Mouse (Mus musculus) liver, adult 2 months (tissue): ENCODE measurements at regions not wholly inside any gene's neighbourhood (a gene's known extent, or its start where the extent isn't known, plus 50 kb on each side); places are given as distances from the start of the nearest gene placed in this dataset.

Experiments used
- CTCF ChIP-seq: fragments of 200-500 bp; IDR thresholded peaks from 2 replicates; pipeline ENCODE4 v1.5.1; 2011; ENCODE audit warnings: low read depth, low read length, control low read depth
- POLR2A ChIP-seq: fragments of 200-500 bp; IDR thresholded peaks from 2 replicates; pipeline ENCODE4 v1.6.1; 2011; ENCODE audit warnings: low read length, control low read depth; ENCODE audit not compliant: insufficient read depth; ENCODE audit errors: extremely low read depth

DNA sequence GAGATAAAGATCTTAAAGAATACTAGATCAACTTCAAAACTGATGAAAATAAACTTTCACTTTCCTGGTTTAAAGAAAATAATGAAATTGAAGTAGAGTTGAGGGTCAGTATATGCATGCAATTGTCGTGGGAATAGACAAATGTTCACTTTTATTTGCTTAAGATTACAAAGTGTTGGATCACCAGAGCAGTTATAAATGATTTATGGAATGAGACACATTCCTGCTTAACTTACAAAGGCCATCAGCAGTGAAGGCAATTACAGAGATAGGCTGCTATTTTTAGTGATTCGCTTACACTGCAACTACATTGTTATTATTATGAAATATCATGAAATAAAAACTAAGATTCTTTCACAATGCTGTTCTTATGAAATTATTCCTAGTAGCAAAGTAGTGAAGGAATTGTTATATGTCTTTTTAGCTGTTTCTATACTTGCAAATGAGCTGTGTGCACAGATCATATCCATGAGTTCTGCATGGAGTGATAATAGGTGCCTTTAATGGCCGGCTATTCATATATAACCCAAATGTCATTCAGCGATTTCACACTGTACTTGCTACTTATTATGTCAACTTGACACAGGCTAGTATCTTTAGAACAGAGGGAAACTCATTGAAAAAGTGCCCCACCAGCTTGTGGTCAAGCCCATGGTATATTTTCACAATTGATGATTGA lies 241.7 kb upstream of the Epha7 start:
- no peak for TF ChIP-seq CTCF
- no peak for TF ChIP-seq POLR2A
